ENCODE assay signal across 8 mouse cellular contexts in the genomic region with DNA sequence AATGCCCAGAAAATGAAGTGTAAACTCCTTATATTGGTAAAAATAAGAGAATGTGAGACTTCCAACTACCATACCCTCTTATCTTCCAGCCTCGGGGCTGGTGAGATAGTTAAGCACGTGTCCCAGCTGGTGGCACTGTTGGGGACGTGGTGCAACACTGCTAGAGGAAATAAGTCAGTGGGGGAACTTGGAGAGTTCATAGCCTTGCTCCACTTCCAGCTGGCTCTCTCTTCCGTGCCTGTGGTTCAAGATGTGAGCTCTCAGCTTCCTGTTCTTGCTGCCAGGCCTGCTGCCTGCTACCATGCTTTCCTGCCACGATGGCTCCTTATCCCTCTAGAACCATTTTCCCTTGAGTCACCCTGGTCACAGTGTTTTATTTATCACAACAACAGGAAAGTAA. TPM values are rescaled to one million over a fixed set of nuclear protein-coding genes. Genes with fewer than 3 reads are reported as not detected.
A peak's percentile ranks its signal among the peaks of the same experiment; 100 is the strongest.
DNase-seq lines count a peak whose midpoint lies in the region; ATAC-seq lines count a peak whose summit lies in the region.

No protein-coding gene starts in this region.

- peak overlapping the region; percentile 31; the same call in 1 of the 2 replicates for H3K27ac ChIP-seq in forebrain, embryonic 15.5 days (replicated peaks)
- H3K27ac ChIP-seq in forebrain, embryonic 16.5 days (ENCODE audit: low read length), result no peak overlapping the region
- H3K27ac ChIP-seq in forebrain, embryonic 12.5 days, result no peak overlapping the region

- DNase-seq in liver, result peak; percentile 78
- peak; percentile 44 for DNase-seq in skeletal muscle tissue, adult 2 months (ENCODE audit: low read depth, low spot score)
- DNase-seq in right cerebral cortex, postnatal 4 days, result no peak

- H3K4me1 ChIP-seq in forebrain, embryonic 15.5 days, result peaks cover 15% of the 10 kb centered on the region
- 0 out of 2 replicates have a peak, but pooled peaks cover 8% of the 10 kb centered on the region for H3K4me1 ChIP-seq in forebrain, embryonic 16.5 days (replicated peaks; ENCODE audit: control insufficient read depth, insufficient read depth, low read length)
- peaks cover 9% of the 10 kb centered on the region for H3K4me1 ChIP-seq in forebrain, embryonic 12.5 days

- WGBS in forebrain, embryonic 15.5 days, result 57% methylated on average over 5 of the region's 5 CpGs
- 62% methylated on average over 5 of the region's 5 CpGs for WGBS in forebrain, embryonic 16.5 days
- WGBS in forebrain, embryonic 12.5 days, result 70% methylated on average over 5 of the region's 5 CpGs

- H3K4me3 ChIP-seq in forebrain, embryonic 15.5 days, result no peak overlapping the region
- no peak overlapping the region for H3K4me3 ChIP-seq in forebrain, embryonic 16.5 days (replicated peaks; ENCODE audit: low read length)
- H3K4me3 ChIP-seq in forebrain, embryonic 12.5 days (replicated peaks), result no peak overlapping the region

- no peak overlapping the region for H3K4me2 ChIP-seq in forebrain, embryonic 15.5 days (replicated peaks)
- H3K4me2 ChIP-seq in forebrain, embryonic 16.5 days (ENCODE audit: low read length), result no peak overlapping the region
- H3K4me2 ChIP-seq in forebrain, embryonic 12.5 days, result no peak overlapping the region

- H3K36me3 ChIP-seq in forebrain, embryonic 15.5 days, result no peaks in the 10 kb centered on the region
- no peaks in the 10 kb centered on the region for H3K36me3 ChIP-seq in forebrain, embryonic 16.5 days (ENCODE audit: control insufficient read depth, insufficient read depth)
- H3K36me3 ChIP-seq in forebrain, embryonic 12.5 days (replicated peaks), result no peaks in the 10 kb centered on the region

- H3K9me3 ChIP-seq in forebrain, embryonic 15.5 days, result no peaks in the 10 kb centered on the region
- no peaks in the 10 kb centered on the region for H3K9me3 ChIP-seq in forebrain, embryonic 16.5 days (ENCODE audit: control insufficient read depth, low read length)
- no peaks in the 10 kb centered on the region for H3K9me3 ChIP-seq in forebrain, embryonic 12.5 days

- no peak for ATAC-seq in forebrain, embryonic 15.5 days (replicated peaks)
- no peak for ATAC-seq in forebrain, embryonic 16.5 days
- peak; percentile 65 for ATAC-seq in activated CD4-positive, CD25-positive, alpha-beta regulatory T cell, adult 4 months
- ATAC-seq in granulocyte monocyte progenitor cell, adult 5-6 weeks (replicated peaks; ENCODE audit: poor library complexity, severe bottlenecking), result peak; percentile 83
- ATAC-seq in forebrain, embryonic 12.5 days (ENCODE audit: low FRiP score), result no peak

- no peaks in the 10 kb centered on the region for H3K27me3 ChIP-seq in forebrain, embryonic 15.5 days
- H3K27me3 ChIP-seq in forebrain, embryonic 16.5 days (replicated peaks; ENCODE audit: control insufficient read depth, insufficient read depth, low read length), result no peaks in the 10 kb centered on the region
- no peaks in the 10 kb centered on the region for H3K27me3 ChIP-seq in forebrain, embryonic 12.5 days

- no peak overlapping the region for H3K9ac ChIP-seq in forebrain, embryonic 15.5 days (replicated peaks)
- no peak overlapping the region for H3K9ac ChIP-seq in forebrain, embryonic 16.5 days (replicated peaks; ENCODE audit: low read depth, low read length)
- H3K9ac ChIP-seq in forebrain, embryonic 12.5 days, result no peak overlapping the region

RNA-seq across cellular contexts. Expression of gene Rsbn1l, which starts 15.0 kb away (rescaled TPM):
- 5.5 and 5.9 TPM in 2 replicates for polyA plus RNA-seq in forebrain, embryonic 15.5 days (2015; fragmentation: Nextera tagmentation; extraction: Ambion mirVana)
- polyA plus RNA-seq in forebrain, embryonic 16.5 days (2015; fragmentation: Nextera tagmentation; extraction: Ambion mirVana), result 5.1 and 5.8 TPM in 2 replicates
- polyA plus RNA-seq in activated CD4-positive, CD25-positive, alpha-beta regulatory T cell, adult 4 months (2017; shearing (Covaris generic)), result 10 to 100 TPM; 27.9 to 38.5 TPM
- total RNA-seq in granulocyte monocyte progenitor cell, adult 5-6 weeks (2014; fragmentation: Nextera tagmentation), result 24.6 and 34.4 TPM in 2 replicates
- total RNA-seq in granulocyte monocyte progenitor cell, adult 5-6 weeks (2017), result 26.0 and 34.8 TPM in 2 replicates
- 6.5 and 7.3 TPM in 2 replicates for polyA plus RNA-seq in forebrain, embryonic 12.5 days (2016; fragmentation: Nextera tagmentation; extraction: Ambion mirVana)

RNA-seq across cellular contexts. Expression of gene Tmem60, which starts 59.2 kb away (rescaled TPM):
- 54.9 and 59.5 TPM in 2 replicates for polyA plus RNA-seq in forebrain, embryonic 15.5 days (2015; fragmentation: Nextera tagmentation; extraction: Ambion mirVana)
- 60.9 and 62.6 TPM in 2 replicates for polyA plus RNA-seq in forebrain, embryonic 16.5 days (2015; fragmentation: Nextera tagmentation; extraction: Ambion mirVana)
- 10 to 100 TPM; 50.2 to 53.9 TPM for polyA plus RNA-seq in activated CD4-positive, CD25-positive, alpha-beta regulatory T cell, adult 4 months (2017; shearing (Covaris generic))
- total RNA-seq in granulocyte monocyte progenitor cell, adult 5-6 weeks (2014; fragmentation: Nextera tagmentation), result 25.9 and 39.1 TPM in 2 replicates
- total RNA-seq in granulocyte monocyte progenitor cell, adult 5-6 weeks (2017), result 13.6 and 18.0 TPM in 2 replicates
- polyA plus RNA-seq in forebrain, embryonic 12.5 days (2016; fragmentation: Nextera tagmentation; extraction: Ambion mirVana), result 56.9 and 57.7 TPM in 2 replicates

RNA-seq across cellular contexts. Expression of gene Phtf2, which starts 59.3 kb away (rescaled TPM):
- polyA plus RNA-seq in forebrain, embryonic 15.5 days (2015; fragmentation: Nextera tagmentation; extraction: Ambion mirVana), result 21.1 and 24.4 TPM in 2 replicates
- polyA plus RNA-seq in forebrain, embryonic 16.5 days (2015; fragmentation: Nextera tagmentation; extraction: Ambion mirVana), result 28.8 and 29.0 TPM in 2 replicates
- 10 to 100 TPM; 41.5 to 45.4 TPM for polyA plus RNA-seq in activated CD4-positive, CD25-positive, alpha-beta regulatory T cell, adult 4 months (2017; shearing (Covaris generic))
- total RNA-seq in granulocyte monocyte progenitor cell, adult 5-6 weeks (2014; fragmentation: Nextera tagmentation), result 11.2 and 17.7 TPM in 2 replicates
- 12.3 and 12.6 TPM in 2 replicates for total RNA-seq in granulocyte monocyte progenitor cell, adult 5-6 weeks (2017)
- polyA plus RNA-seq in forebrain, embryonic 12.5 days (2016; fragmentation: Nextera tagmentation; extraction: Ambion mirVana), result 23.8 and 24.8 TPM in 2 replicates

Comparison
In these comparisons a context has a peak if more than half of its experiments do, and no peak if none do; other contexts are left out.
1. ATAC-seq: peak in activated CD4-positive, CD25-positive, alpha-beta regulatory T cell, adult 4 months (single experiment) and granulocyte monocyte progenitor cell, adult 5-6 weeks (single experiment); none in forebrain, embryonic 15.5 days (single experiment), forebrain, embryonic 16.5 days (single experiment) and forebrain, embryonic 12.5 days (single experiment).